Mouse (Mus musculus): ENCODE data around the gene Zfp57. TPM values are rescaled to one million over a fixed set of nuclear protein-coding genes. Genes with fewer than 3 reads are reported as not detected.

Zfp57 gene
- polyA plus RNA-seq, 1 experiment from 2014 or later, result 28.8 TPM

GRCm38 (mm10) chr17:37045611-37046311, 44.8 kb downstream of the Zfp57 start, which contains the start of gene Gabbr1:
Gabbr1 (plus strand) TSS chr17:37045966.
- peaks cover 10% of the 10 kb centered on the region; the same call in 1 of the 2 replicates for H3K4me1 ChIP-seq (replicated peaks; ENCODE audit: control insufficient read depth, insufficient read depth, low read length)
- peak within 1 kb of the TSS; percentile 88 for H3K4me2 ChIP-seq
- WGBS, result 2% methylated on average over 45 of the region's 55 CpGs
- H3K4me3 ChIP-seq (ENCODE audit: low read depth, low read length), result peak within 1 kb of the TSS; percentile 56
- H3K27me3 ChIP-seq (replicated peaks; ENCODE audit: control insufficient read depth, insufficient read depth, low read length), result peaks cover 60% of the 10 kb centered on the region
- ATAC-seq (replicated peaks; ENCODE audit: low FRiP score) (peak; percentile 78), DNase-seq (ENCODE audit: low spot score) (peak; percentile 79)
- H3K36me3 ChIP-seq (ENCODE audit: control insufficient read depth, insufficient read depth, low read length), result no peaks in the 10 kb centered on the region
- no peak within 1 kb of the TSS for H3K27ac ChIP-seq (ENCODE audit: low read depth, low read length)
- H3K9ac ChIP-seq (ENCODE audit: low read depth, low read length), result peak within 1 kb of the TSS; percentile 61
- no peaks in the 10 kb centered on the region for H3K9me3 ChIP-seq (ENCODE audit: control insufficient read depth, low read length)

- Histone ChIP-seq H3K36me3 (ENCODE audit: control insufficient read depth, insufficient read depth, low read length) (no peaks in the 10 kb centered on the region), H3K27me3 (replicated peaks; ENCODE audit: control insufficient read depth, insufficient read depth, low read length) (peaks cover 65% of the 10 kb centered on the region), H3K27ac (ENCODE audit: low read depth, low read length) (no peak overlapping the region), H3K9ac (ENCODE audit: low read depth, low read length) (peak overlapping the region; percentile 61), H3K4me1 (replicated peaks; ENCODE audit: control insufficient read depth, insufficient read depth, low read length) (peaks cover 10% of the 10 kb centered on the region; the same call in 1 of the 2 replicates), H3K9me3 (ENCODE audit: control insufficient read depth, low read length) (no peaks in the 10 kb centered on the region), H3K4me3 (ENCODE audit: low read depth, low read length) (peak overlapping the region; percentile 56), H3K4me2 (peak overlapping the region; percentile 88)
- DNase-seq (ENCODE audit: low spot score) (peak; percentile 69), ATAC-seq (replicated peaks; ENCODE audit: low FRiP score) (peak; percentile 48)
- WGBS, result 2% methylated on average over 50 of the region's 58 CpGs
These were observed 45.5 kb downstream of the Zfp57 start for GRCm38 (mm10) chr17:37046312-37047112.

DNA sequence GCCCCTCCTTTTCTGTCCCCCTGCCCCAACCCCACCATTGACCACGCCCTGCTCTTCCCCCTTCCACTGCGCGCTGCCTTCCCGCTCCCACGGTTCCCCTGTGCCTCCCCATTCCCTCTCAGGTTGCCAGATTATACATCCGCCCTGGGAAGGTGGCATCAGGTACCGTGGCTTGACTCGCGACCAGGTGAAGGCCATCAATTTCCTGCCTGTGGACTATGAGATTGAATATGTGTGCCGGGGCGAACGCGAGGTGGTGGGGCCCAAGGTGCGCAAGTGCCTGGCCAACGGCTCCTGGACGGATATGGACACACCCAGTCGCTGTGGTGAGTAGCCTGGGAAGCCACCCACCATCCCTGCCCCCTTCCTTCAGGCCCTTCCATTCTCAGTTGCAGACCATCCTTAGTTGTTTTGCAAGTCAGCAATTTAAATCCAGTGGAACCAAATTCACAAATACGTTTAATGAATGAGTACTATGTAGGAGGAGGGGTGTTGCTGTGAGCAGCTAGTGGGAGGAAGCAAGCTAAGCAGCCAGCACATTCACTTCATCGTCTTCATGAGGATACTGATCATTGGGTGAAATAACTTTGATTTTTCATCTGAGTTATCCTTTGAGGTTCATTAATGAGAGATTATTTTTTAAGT, 46.5 kb downstream of the Zfp57 start:
- Histone ChIP-seq H3K9ac (ENCODE audit: low read depth, low read length) (no peak overlapping the region), H3K27ac (ENCODE audit: low read depth, low read length) (no peak overlapping the region), H3K4me1 (replicated peaks; ENCODE audit: control insufficient read depth, insufficient read depth, low read length) (peaks cover 10% of the 10 kb centered on the region; the same call in 1 of the 2 replicates), H3K4me2 (peak overlapping the region; percentile 88; the same call in 1 of the 2 replicates), H3K9me3 (ENCODE audit: control insufficient read depth, low read length) (no peaks in the 10 kb centered on the region), H3K27me3 (replicated peaks; ENCODE audit: control insufficient read depth, insufficient read depth, low read length) (peaks cover 70% of the 10 kb centered on the region), H3K36me3 (ENCODE audit: control insufficient read depth, insufficient read depth, low read length) (no peaks in the 10 kb centered on the region), H3K4me3 (ENCODE audit: low read depth, low read length) (peak overlapping the region; percentile 56)
- ATAC-seq (replicated peaks; ENCODE audit: low FRiP score), result no peak
- no peak for DNase-seq (ENCODE audit: low spot score)
- 23% methylated on average over 19 of the region's 19 CpGs for WGBS

GRCm38 (mm10) chr17:37047981-37048380, 47.0 kb downstream of the Zfp57 start:
- Histone ChIP-seq H3K27me3 (replicated peaks; ENCODE audit: control insufficient read depth, insufficient read depth, low read length) (peaks cover 70% of the 10 kb centered on the region), H3K27ac (ENCODE audit: low read depth, low read length) (no peak overlapping the region), H3K36me3 (ENCODE audit: control insufficient read depth, insufficient read depth, low read length) (no peaks in the 10 kb centered on the region), H3K9ac (ENCODE audit: low read depth, low read length) (no peak overlapping the region), H3K4me1 (replicated peaks; ENCODE audit: control insufficient read depth, insufficient read depth, low read length) (peaks cover 10% of the 10 kb centered on the region; the same call in 1 of the 2 replicates), H3K9me3 (ENCODE audit: control insufficient read depth, low read length) (no peaks in the 10 kb centered on the region), H3K4me2 (no peak overlapping the region), H3K4me3 (ENCODE audit: low read depth, low read length) (no peak overlapping the region)
- ATAC-seq (replicated peaks; ENCODE audit: low FRiP score) (no peak), DNase-seq (ENCODE audit: low spot score) (no peak)
- 20% methylated on average over 3 of the region's 3 CpGs for WGBS

- Histone ChIP-seq H3K27me3 (replicated peaks; ENCODE audit: control insufficient read depth, insufficient read depth, low read length) (peaks cover 70% of the 10 kb centered on the region), H3K4me3 (ENCODE audit: low read depth, low read length) (no peak overlapping the region), H3K4me2 (no peak overlapping the region), H3K36me3 (ENCODE audit: control insufficient read depth, insufficient read depth, low read length) (no peaks in the 10 kb centered on the region), H3K9me3 (ENCODE audit: control insufficient read depth, low read length) (no peaks in the 10 kb centered on the region), H3K9ac (ENCODE audit: low read depth, low read length) (no peak overlapping the region), H3K27ac (ENCODE audit: low read depth, low read length) (no peak overlapping the region), H3K4me1 (replicated peaks; ENCODE audit: control insufficient read depth, insufficient read depth, low read length) (peaks cover 10% of the 10 kb centered on the region; the same call in 1 of the 2 replicates)
- DNase-seq (ENCODE audit: low spot score) (no peak), ATAC-seq (replicated peaks; ENCODE audit: low FRiP score) (no peak)
- WGBS, result 49% methylated on average over 7 of the region's 7 CpGs
These were observed 47.4 kb downstream of the Zfp57 start for GRCm38 (mm10) chr17:37048383-37048782.

DNA sequence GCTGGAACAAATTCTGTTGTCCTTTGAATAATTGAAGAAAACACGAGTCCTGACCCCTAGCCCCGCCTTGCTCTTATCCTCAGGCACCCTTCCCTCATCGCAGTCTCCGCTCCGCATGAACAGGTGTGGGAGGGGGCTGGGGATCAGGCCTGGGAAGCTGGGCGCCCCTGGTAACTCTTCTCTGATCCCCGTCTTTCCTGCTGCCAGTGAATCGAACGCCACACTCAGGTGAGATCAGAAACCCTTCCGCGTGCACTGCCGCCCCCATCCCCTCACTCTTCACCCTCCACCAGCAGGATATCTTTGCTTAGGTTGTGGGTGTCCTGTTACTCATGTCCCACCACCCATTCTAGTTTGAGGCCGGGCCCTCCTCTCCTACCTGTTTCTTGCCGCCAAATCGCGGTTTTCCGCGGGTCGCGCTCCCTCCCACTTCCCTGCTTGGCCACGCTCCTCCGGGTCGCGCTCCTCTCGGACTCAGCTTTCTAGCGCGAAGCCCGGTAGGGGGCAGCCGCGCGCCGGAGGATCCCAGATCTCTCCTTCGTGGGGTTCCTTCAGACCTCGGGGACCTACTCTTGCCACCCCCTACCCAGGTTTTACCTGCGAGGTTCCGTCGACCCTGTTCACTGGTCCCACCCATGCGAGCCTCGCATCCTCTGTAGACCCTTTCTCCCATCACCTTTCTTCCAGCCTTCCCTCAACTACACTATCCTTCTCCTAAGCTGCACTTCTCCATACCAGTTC, 48.8 kb downstream of the Zfp57 start:
- Histone ChIP-seq H3K9ac (ENCODE audit: low read depth, low read length) (no peak overlapping the region), H3K4me3 (ENCODE audit: low read depth, low read length) (peak overlapping the region; percentile 51), H3K4me2 (peak overlapping the region; percentile 75), H3K27me3 (replicated peaks; ENCODE audit: control insufficient read depth, insufficient read depth, low read length) (peaks cover 67% of the 10 kb centered on the region), H3K27ac (ENCODE audit: low read depth, low read length) (no peak overlapping the region), H3K9me3 (ENCODE audit: control insufficient read depth, low read length) (no peaks in the 10 kb centered on the region), H3K4me1 (replicated peaks; ENCODE audit: control insufficient read depth, insufficient read depth, low read length) (peaks cover 10% of the 10 kb centered on the region; the same call in 1 of the 2 replicates), H3K36me3 (ENCODE audit: control insufficient read depth, insufficient read depth, low read length) (no peaks in the 10 kb centered on the region)
- DNase-seq (ENCODE audit: low spot score) (peak; percentile 55), ATAC-seq (replicated peaks; ENCODE audit: low FRiP score) (no peak)
- WGBS, result 4% methylated on average over 39 of the region's 39 CpGs

GRCm38 (mm10) chr17:37050399-37050798, 49.4 kb downstream of the Zfp57 start:
- peak; percentile 75 for DNase-seq (ENCODE audit: low spot score)
- H3K9me3 ChIP-seq (ENCODE audit: control insufficient read depth, low read length), result no peaks in the 10 kb centered on the region
- peaks cover 10% of the 10 kb centered on the region; the same call in 1 of the 2 replicates for H3K4me1 ChIP-seq (replicated peaks; ENCODE audit: control insufficient read depth, insufficient read depth, low read length)
- ATAC-seq (replicated peaks; ENCODE audit: low FRiP score), result 0 out of 2 replicates have a peak, but pooled peaks have one; percentile 21
- no peak overlapping the region for H3K27ac ChIP-seq (ENCODE audit: low read depth, low read length)
- 1% methylated on average over 21 of the region's 22 CpGs for WGBS
- no peaks in the 10 kb centered on the region; the same call in 1 of the 2 replicates for H3K36me3 ChIP-seq (ENCODE audit: control insufficient read depth, insufficient read depth, low read length)
- peaks cover 63% of the 10 kb centered on the region for H3K27me3 ChIP-seq (replicated peaks; ENCODE audit: control insufficient read depth, insufficient read depth, low read length)
- peak overlapping the region; percentile 51 for H3K4me3 ChIP-seq (ENCODE audit: low read depth, low read length)
- peak overlapping the region; percentile 75 for H3K4me2 ChIP-seq
- H3K9ac ChIP-seq (ENCODE audit: low read depth, low read length), result peak overlapping the region; percentile 37

- Histone ChIP-seq H3K36me3 (ENCODE audit: control insufficient read depth, insufficient read depth, low read length) (no peaks in the 10 kb centered on the region; the same call in 1 of the 2 replicates), H3K9me3 (ENCODE audit: control insufficient read depth, low read length) (no peaks in the 10 kb centered on the region), H3K4me2 (peak overlapping the region; percentile 75), H3K9ac (ENCODE audit: low read depth, low read length) (peak overlapping the region; percentile 37), H3K4me3 (ENCODE audit: low read depth, low read length) (peak overlapping the region; percentile 51), H3K4me1 (replicated peaks; ENCODE audit: control insufficient read depth, insufficient read depth, low read length) (peaks cover 10% of the 10 kb centered on the region; the same call in 1 of the 2 replicates), H3K27me3 (replicated peaks; ENCODE audit: control insufficient read depth, insufficient read depth, low read length) (peaks cover 58% of the 10 kb centered on the region), H3K27ac (ENCODE audit: low read depth, low read length) (no peak overlapping the region)
- DNase-seq (ENCODE audit: low spot score) (no peak), ATAC-seq (replicated peaks; ENCODE audit: low FRiP score) (no peak)
- WGBS, result 5% methylated on average over 25 of the region's 27 CpGs
These were observed 49.9 kb downstream of the Zfp57 start for GRCm38 (mm10) chr17:37050876-37051275.

Data from liver, embryonic 11.5 days (tissue).